Mouse (Mus musculus): ENCODE results near the gene Zfyve28. TPM values are rescaled to one million over a fixed set of nuclear protein-coding genes. Genes with fewer than 3 reads are reported as not detected.

The Zfyve28 gene
- polyA plus RNA-seq, 2 experiments = 0.07 TPM; not detected in 1

- Histone ChIP-seq H3K27me3 (ENCODE audit: control insufficient read depth, insufficient read depth, low read length) (no peaks in the 10 kb centered on the region), H3K4me3 (ENCODE audit: insufficient read depth in 1 of 2, low read depth in 2 of 2, low read length in 2 of 2) (no peak overlapping the region), H3K9ac (replicated peaks) (no peak overlapping the region), H3K27ac (no peak overlapping the region), H3K9me3 (ENCODE audit: control insufficient read depth, low read length) (no peaks in the 10 kb centered on the region), H3K4me2 (ENCODE audit: low read depth) (no peak overlapping the region), H3K36me3 (replicated peaks; ENCODE audit: control insufficient read depth, insufficient read depth, low read depth) (no peaks in the 10 kb centered on the region), H3K4me1 (replicated peaks; ENCODE audit: control insufficient read depth in 2 of 2, insufficient read depth in 2 of 2, low read length in 1 of 2) (no peaks in the 10 kb centered on the region)
- ATAC-seq (ENCODE audit: insufficient read depth) (no peak), DNase-seq (ENCODE audit: low read depth in 3 of 3, low spot score in 3 of 3) (no peak)
- 46% methylated on average over 9 of the region's 9 CpGs for WGBS (ENCODE audit: insufficient replicate concordance)
- no peak for TF ChIP-seq EP300 (IDR thresholded peaks at IDR 0.05; ENCODE audit: low read depth)
Observed at GRCm38 (mm10) chr5:34230599-34231485, 57.4 kb downstream of the Zfyve28 start.

GRCm38 (mm10) chr5:34229503-34229902 is 58.7 kb downstream of the Zfyve28 start:
- H3K27ac ChIP-seq = no peak overlapping the region
- H3K9ac ChIP-seq (replicated peaks) = no peak overlapping the region
- H3K27me3 ChIP-seq (ENCODE audit: control insufficient read depth, insufficient read depth, low read length) = no peaks in the 10 kb centered on the region
- TF ChIP-seq CTCF (IDR thresholded peaks at IDR 0.05; ENCODE audit: low read depth) = no peak
- TF ChIP-seq EP300 (IDR thresholded peaks at IDR 0.05; ENCODE audit: low read depth) = no peak
- no peaks in the 10 kb centered on the region for H3K4me1 ChIP-seq (replicated peaks; ENCODE audit: control insufficient read depth in 2 of 2, insufficient read depth in 2 of 2, low read length in 1 of 2)
- ATAC-seq (ENCODE audit: insufficient read depth) (no peak), DNase-seq (ENCODE audit: low read depth in 3 of 3, low spot score in 3 of 3) (no peak)
- H3K4me2 ChIP-seq (ENCODE audit: low read depth) = no peak overlapping the region
- H3K36me3 ChIP-seq (replicated peaks; ENCODE audit: control insufficient read depth, insufficient read depth, low read depth) = no peaks in the 10 kb centered on the region
- no peaks in the 10 kb centered on the region for H3K9me3 ChIP-seq (ENCODE audit: control insufficient read depth, low read length)
- H3K4me3 ChIP-seq (ENCODE audit: insufficient read depth in 1 of 2, low read depth in 2 of 2, low read length in 2 of 2) = no peak overlapping the region
- 64% methylated on average over 5 of the region's 5 CpGs for WGBS (ENCODE audit: insufficient replicate concordance)

GRCm38 (mm10) chr5:34225516-34225915 is 62.7 kb downstream of the Zfyve28 start:
- Histone ChIP-seq H3K27ac (no peak overlapping the region), H3K4me3 (ENCODE audit: insufficient read depth in 1 of 2, low read depth in 2 of 2, low read length in 2 of 2) (no peak overlapping the region), H3K4me1 (replicated peaks; ENCODE audit: control insufficient read depth in 2 of 2, insufficient read depth in 2 of 2, low read length in 1 of 2) (no peaks in the 10 kb centered on the region), H3K27me3 (ENCODE audit: control insufficient read depth, insufficient read depth, low read length) (no peaks in the 10 kb centered on the region), H3K4me2 (ENCODE audit: low read depth) (no peak overlapping the region), H3K9me3 (ENCODE audit: control insufficient read depth, low read length) (no peaks in the 10 kb centered on the region), H3K9ac (replicated peaks) (no peak overlapping the region), H3K36me3 (replicated peaks; ENCODE audit: control insufficient read depth, insufficient read depth, low read depth) (no peaks in the 10 kb centered on the region)
- WGBS (ENCODE audit: insufficient replicate concordance) = 63% methylated on average over 2 of the region's 2 CpGs
- ATAC-seq (ENCODE audit: insufficient read depth) (no peak), DNase-seq (ENCODE audit: low read depth in 3 of 3, low spot score in 3 of 3) (no peak)
- TF ChIP-seq EP300 (IDR thresholded peaks at IDR 0.05; ENCODE audit: low read depth) (no peak), CTCF (IDR thresholded peaks at IDR 0.05; ENCODE audit: low read depth) (no peak)

- Histone ChIP-seq H3K36me3 (replicated peaks; ENCODE audit: control insufficient read depth, insufficient read depth, low read depth) (no peaks in the 10 kb centered on the region), H3K27ac (no peak overlapping the region), H3K9me3 (ENCODE audit: control insufficient read depth, low read length) (no peaks in the 10 kb centered on the region), H3K9ac (replicated peaks) (no peak overlapping the region), H3K4me3 (ENCODE audit: insufficient read depth in 1 of 2, low read depth in 2 of 2, low read length in 2 of 2) (no peak overlapping the region), H3K4me2 (ENCODE audit: low read depth) (no peak overlapping the region), H3K27me3 (ENCODE audit: control insufficient read depth, insufficient read depth, low read length) (no peaks in the 10 kb centered on the region), H3K4me1 (replicated peaks; ENCODE audit: control insufficient read depth in 2 of 2, insufficient read depth in 2 of 2, low read length in 1 of 2) (no peaks in the 10 kb centered on the region)
- DNase-seq (ENCODE audit: low read depth in 3 of 3, low spot score in 3 of 3) (no peak), ATAC-seq (ENCODE audit: insufficient read depth) (no peak)
- 64% methylated on average over 5 of the region's 5 CpGs for WGBS (ENCODE audit: insufficient replicate concordance)
- TF ChIP-seq EP300 (IDR thresholded peaks at IDR 0.05; ENCODE audit: low read depth) (no peak), CTCF (IDR thresholded peaks at IDR 0.05; ENCODE audit: low read depth) (no peak)
Observed at GRCm38 (mm10) chr5:34224515-34224914, 63.7 kb downstream of the Zfyve28 start.

GRCm38 (mm10) chr5:34220001-34220400 is 68.2 kb downstream of the Zfyve28 start:
- no peaks in the 10 kb centered on the region for H3K4me1 ChIP-seq (replicated peaks; ENCODE audit: control insufficient read depth in 2 of 2, insufficient read depth in 2 of 2, low read length in 1 of 2)
- no peak overlapping the region for H3K9ac ChIP-seq (replicated peaks)
- TF ChIP-seq EP300 (IDR thresholded peaks at IDR 0.05; ENCODE audit: low read depth) (no peak), CTCF (IDR thresholded peaks at IDR 0.05; ENCODE audit: low read depth) (no peak)
- no peak overlapping the region for H3K4me3 ChIP-seq (ENCODE audit: insufficient read depth in 1 of 2, low read depth in 2 of 2, low read length in 2 of 2)
- no peaks in the 10 kb centered on the region for H3K27me3 ChIP-seq (ENCODE audit: control insufficient read depth, insufficient read depth, low read length)
- H3K9me3 ChIP-seq (ENCODE audit: control insufficient read depth, low read length) = no peaks in the 10 kb centered on the region
- no peak overlapping the region for H3K4me2 ChIP-seq (ENCODE audit: low read depth)
- no peaks in the 10 kb centered on the region for H3K36me3 ChIP-seq (replicated peaks; ENCODE audit: control insufficient read depth, insufficient read depth, low read depth)
- DNase-seq (ENCODE audit: low read depth in 3 of 3, low spot score in 3 of 3) = no peak
- H3K27ac ChIP-seq = no peak overlapping the region
- WGBS (ENCODE audit: insufficient replicate concordance) = 54% methylated on average over 4 of the region's 4 CpGs
- no peak for ATAC-seq (ENCODE audit: insufficient read depth)
